ENCODE assay signal across 8 mouse cellular contexts in genomic region chr1:131279456-131279776, GRCm38 (mm10). TPM values are rescaled to one million over a fixed set of nuclear protein-coding genes. Genes with fewer than 3 reads are reported as not detected.
DNase-seq lines count a peak whose midpoint lies in the region; ATAC-seq and TF ChIP-seq lines count a peak whose summit lies in the region.

Gene Ikbke, minus strand, starts transcription at chr1:131279606.

- no peak for TF ChIP-seq POLR2A in myocyte (IDR thresholded peaks at IDR 0.05; ENCODE audit: insufficient read length, low read depth)

- 0 out of 2 replicates have a peak, but pooled peaks cover 2% of the 10 kb centered on the region for H3K27me3 ChIP-seq in kidney, embryonic 15.5 days
- H3K27me3 ChIP-seq in hindbrain, embryonic 14.5 days (ENCODE audit: control insufficient read depth, insufficient read depth, low read length), result no peaks in the 10 kb centered on the region
- H3K27me3 ChIP-seq in myocyte (ENCODE audit: control insufficient read depth, insufficient read depth, insufficient read length), result no peaks in the 10 kb centered on the region

- no peak within 1 kb of the TSS for H3K27ac ChIP-seq in kidney, embryonic 15.5 days
- no peak within 1 kb of the TSS for H3K27ac ChIP-seq in hindbrain, embryonic 14.5 days

- H3K4me2 ChIP-seq in kidney, embryonic 15.5 days, result peak within 1 kb of the TSS; percentile 63
- 0 out of 2 replicates have a peak within 1 kb of the TSS, but pooled peaks have one; percentile 11 for H3K4me2 ChIP-seq in hindbrain, embryonic 14.5 days (replicated peaks)
- peak within 1 kb of the TSS; percentile 64 for H3K4me2 ChIP-seq in myocyte (ENCODE audit: low read depth)

- DNase-seq in kidney, adult 8-10 months, result no peak
- no peak for DNase-seq in hindbrain, embryonic 14.5 days (ENCODE audit: low spot score)
- DNase-seq in c-Kit-positive CD71-positive TER-119-positive erythroid progenitor cells, embryonic 14.5 days (ENCODE audit: low spot score), result no peak
- DNase-seq in urinary bladder, postnatal 14 days (ENCODE audit: low spot score), result no peak
- DNase-seq in yolk sac, embryonic 10.5 days (ENCODE audit: low spot score), result no peak

- peak within 1 kb of the TSS; percentile 47 for H3K4me3 ChIP-seq in kidney, embryonic 15.5 days (replicated peaks)
- H3K4me3 ChIP-seq in hindbrain, embryonic 14.5 days (replicated peaks; ENCODE audit: low read length), result no peak within 1 kb of the TSS
- peak within 1 kb of the TSS; percentile 27 for H3K4me3 ChIP-seq in myocyte

- H3K36me3 ChIP-seq in kidney, embryonic 15.5 days, result no peaks in the 10 kb centered on the region
- no peaks in the 10 kb centered on the region for H3K36me3 ChIP-seq in hindbrain, embryonic 14.5 days (replicated peaks; ENCODE audit: control insufficient read depth, insufficient read depth)
- no peaks in the 10 kb centered on the region for H3K36me3 ChIP-seq in myocyte (ENCODE audit: control insufficient read depth, insufficient read depth)

- ATAC-seq in kidney, embryonic 15.5 days (replicated peaks; ENCODE audit: low FRiP score), result peak; percentile 24; the same call in 1 of the 2 replicates
- ATAC-seq in activated CD4-positive, CD25-positive, alpha-beta regulatory T cell, adult 4 months, result peak; percentile 64
- ATAC-seq in hindbrain, embryonic 14.5 days (ENCODE audit: low FRiP score), result no peak

- H3K9me3 ChIP-seq in kidney, embryonic 15.5 days (replicated peaks), result no peaks in the 10 kb centered on the region
- H3K9me3 ChIP-seq in hindbrain, embryonic 14.5 days (ENCODE audit: control insufficient read depth, low read length), result no peaks in the 10 kb centered on the region

- peak within 1 kb of the TSS; percentile 35 for H3K9ac ChIP-seq in kidney, embryonic 15.5 days
- H3K9ac ChIP-seq in hindbrain, embryonic 14.5 days, result no peak within 1 kb of the TSS

- WGBS in kidney, embryonic 15.5 days, result 35% methylated on average over 3 of the region's 4 CpGs
- WGBS in hindbrain, embryonic 14.5 days, result 51% methylated on average over 4 of the region's 4 CpGs

- peaks cover 36% of the 10 kb centered on the region for H3K4me1 ChIP-seq in kidney, embryonic 15.5 days
- no peaks in the 10 kb centered on the region for H3K4me1 ChIP-seq in hindbrain, embryonic 14.5 days (replicated peaks; ENCODE audit: control insufficient read depth, insufficient read depth, low read length)

- H3ac ChIP-seq in myocyte (ENCODE audit: control insufficient read depth, insufficient read length), result no peak within 1 kb of the TSS

- no peaks in the 10 kb centered on the region for H3K79me2 ChIP-seq in myocyte (ENCODE audit: control insufficient read depth, insufficient read depth)

TF ChIP-seq in myocyte, 11 proteins besides CTCF, POLR2A, EP300 and RAD21:
- TF ChIP-seq TCF12 (IDR thresholded peaks at IDR 0.05; ENCODE audit: insufficient read depth, poor library complexity, severe bottlenecking), result no peak
- TF ChIP-seq TCF3 (IDR thresholded peaks at IDR 0.05; ENCODE audit: insufficient read length, low read depth), result no peak
- TF ChIP-seq MYOD1 (IDR thresholded peaks at IDR 0.05; ENCODE audit: control insufficient read depth in 1 of 3, insufficient read length in 2 of 3, low read depth in 2 of 3), result no peak
- no peak for TF ChIP-seq MAX (IDR thresholded peaks at IDR 0.05; ENCODE audit: low read depth)
- no peak for TF ChIP-seq USF1 (IDR thresholded peaks at IDR 0.05; ENCODE audit: low read depth)
- no peak for TF ChIP-seq E2F4 (IDR thresholded peaks at IDR 0.05; ENCODE audit: insufficient read depth)
- no peak for TF ChIP-seq CEBPB (IDR thresholded peaks at IDR 0.05; ENCODE audit: insufficient read depth, poor library complexity, severe bottlenecking)
- TF ChIP-seq MYOG (IDR thresholded peaks at IDR 0.05; ENCODE audit: control insufficient read depth in 1 of 3, insufficient read depth in 1 of 3, insufficient read length in 2 of 3, low read depth in 2 of 3), result no peak
- no peak for TF ChIP-seq POLR2AphosphoS2 (IDR thresholded peaks at IDR 0.05; ENCODE audit: insufficient read length, low read depth)
- no peak for TF ChIP-seq REST (IDR thresholded peaks at IDR 0.05; ENCODE audit: insufficient read depth, insufficient read length)
- TF ChIP-seq SRF (IDR thresholded peaks at IDR 0.05; ENCODE audit: control insufficient read depth, insufficient read length, low read depth), result no peak
TF ChIP-seq in myocyte: peak in this region for 0.

RNA-seq across cellular contexts. Expression of gene Ikbke, which starts in this region (rescaled TPM):
- 3.2 and 4.0 TPM in 2 replicates for polyA plus RNA-seq in kidney, embryonic 15.5 days (2015; fragmentation: Nextera tagmentation; extraction: Ambion mirVana)
- 10 to 100 TPM; 68.0 to 91.2 TPM for polyA plus RNA-seq in activated CD4-positive, CD25-positive, alpha-beta regulatory T cell, adult 4 months (2017; shearing (Covaris generic))
- 0.81 and 1.4 TPM in 2 replicates for polyA plus RNA-seq in hindbrain, embryonic 14.5 days (2014; fragmentation: Nextera tagmentation; extraction: Ambion mirVana)
- polyA plus RNA-seq in myocyte (2012; fragmentation: generic; extraction: Trizol), result 1.7 TPM

Comparison
In these comparisons a context has a peak if more than half of its experiments do, and no peak if none do; other contexts are left out.
1. RNA of gene Ikbke (polyA plus RNA-seq): 68.0 to 91.2 TPM in activated CD4-positive, CD25-positive, alpha-beta regulatory T cell, adult 4 months; 3.2 to 4.0 TPM in kidney, embryonic 15.5 days, 1.7 TPM in myocyte (single experiment) and 0.81 to 1.4 TPM in hindbrain, embryonic 14.5 days; every median in the first group is over 10 times any median in the second.
2. H3K4me2 ChIP-seq: peak in every context shown above with its lines; median percentile 64 in myocyte; 63 in kidney, embryonic 15.5 days; 11 in hindbrain, embryonic 14.5 days.